Mouse (Mus musculus) 3T3-L1 (cell line): Measurements from ENCODE around the gene Slc44a3.

Source experiments
- DNase-seq: peaks from one replicate; pipeline ENCODE4 v3.0.0-alpha.2; 2015; ENCODE audit warnings: low read depth, low spot score

Slc44a3 gene

GRCm38 (mm10) chr3:121532176-121532575 is at the start of gene Slc44a3:
Gene Slc44a3, minus strand, starts transcription at chr3:121532404.
- no peak for DNase-seq

GRCm38 (mm10) chr3:121579880-121580549 is 47.8 kb upstream of the Slc44a3 start:
- DNase-seq = no peak

GRCm38 (mm10) chr3:121579402-121579801 is 47.2 kb upstream of the Slc44a3 start:
- DNase-seq = no peak

GRCm38 (mm10) chr3:121578706-121579105 is 46.5 kb upstream of the Slc44a3 start:
- no peak for DNase-seq

- no peak for DNase-seq
Observed at GRCm38 (mm10) chr3:121577641-121578040, 45.4 kb upstream of the Slc44a3 start.

GRCm38 (mm10) chr3:121577032-121577591 is 44.9 kb upstream of the Slc44a3 start:
- peak; percentile 100 for DNase-seq

- DNase-seq = peak; percentile 40
Observed at GRCm38 (mm10) chr3:121576367-121576766, 44.2 kb upstream of the Slc44a3 start.

- peak; percentile 59 for DNase-seq
Observed at GRCm38 (mm10) chr3:121574386-121574785, 42.2 kb upstream of the Slc44a3 start.

GRCm38 (mm10) chr3:121573858-121574257 is 41.7 kb upstream of the Slc44a3 start:
- DNase-seq = peak; percentile 100

GRCm38 (mm10) chr3:121571491-121571890 is 39.3 kb upstream of the Slc44a3 start:
- no peak for DNase-seq

GRCm38 (mm10) chr3:121570623-121571022 is 38.4 kb upstream of the Slc44a3 start:
- DNase-seq = no peak

GRCm38 (mm10) chr3:121569767-121570166 is 37.6 kb upstream of the Slc44a3 start:
- no peak for DNase-seq

GRCm38 (mm10) chr3:121569004-121569403 is 36.8 kb upstream of the Slc44a3 start:
- no peak for DNase-seq

- DNase-seq = no peak
Observed at GRCm38 (mm10) chr3:121567904-121568303, 35.7 kb upstream of the Slc44a3 start.

GRCm38 (mm10) chr3:121567337-121567900 is 35.2 kb upstream of the Slc44a3 start:
- DNase-seq = no peak

GRCm38 (mm10) chr3:121566901-121567300 is 34.7 kb upstream of the Slc44a3 start:
- peak; percentile 38 for DNase-seq

GRCm38 (mm10) chr3:121561803-121562202 is 29.6 kb upstream of the Slc44a3 start:
- DNase-seq = no peak

- DNase-seq = no peak
Observed at GRCm38 (mm10) chr3:121560115-121560865, 28.1 kb upstream of the Slc44a3 start.

- no peak for DNase-seq
Observed at GRCm38 (mm10) chr3:121559406-121560114, 27.4 kb upstream of the Slc44a3 start.

- DNase-seq = no peak
Observed at GRCm38 (mm10) chr3:121558861-121559260, 26.7 kb upstream of the Slc44a3 start.

- no peak for DNase-seq
Observed at GRCm38 (mm10) chr3:121556304-121556703, 24.1 kb upstream of the Slc44a3 start.

- DNase-seq = peak; percentile 64
Observed at GRCm38 (mm10) chr3:121553294-121553693, 21.1 kb upstream of the Slc44a3 start.
